Mouse (Mus musculus) liver, postnatal 0 days (tissue): Measurements from ENCODE around the gene Lrfn2.

ENCODE experiments used
- CTCF ChIP-seq: sonication (generic); IDR thresholded peaks from 2 replicates; pipeline ENCODE4 v1.5.1; 2016; ENCODE audit warnings: antibody characterized with exemption, low read depth
- EP300 ChIP-seq: IDR thresholded peaks from 2 replicates; pipeline ENCODE4 v1.6.1; 2016; ENCODE audit warnings: antibody characterized with exemption, low read depth, mild to moderate bottlenecking

- TF ChIP-seq CTCF (no peak), EP300 (no peak)
These were observed 119.1 kb downstream of the Lrfn2 start for GRCm38 (mm10) chr17:49051231-49051630.
